Mouse (Mus musculus): ENCODE results near the gene Zfr2.

Gene Zfr2

DNA sequence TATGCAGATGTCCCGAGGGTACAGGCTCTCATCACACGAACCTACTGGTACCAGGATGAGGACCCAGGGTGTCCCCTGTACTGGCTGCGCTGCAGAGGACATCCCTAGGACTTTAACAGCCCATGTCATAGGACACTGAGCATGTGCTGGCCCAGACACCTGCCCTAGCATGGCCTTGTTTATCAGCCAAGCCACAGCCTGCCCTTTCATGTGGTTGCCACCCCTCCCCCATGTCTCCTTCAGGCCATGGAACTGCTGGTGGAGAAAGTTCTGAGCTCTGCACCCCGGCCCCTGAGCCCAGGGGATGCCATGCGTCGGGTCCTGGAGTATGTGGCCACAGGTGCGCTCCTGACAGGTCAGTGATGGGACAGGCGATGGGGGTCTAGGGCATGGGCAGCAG, 16.5 kb downstream of the Zfr2 start:
- no peak for DNase-seq (ENCODE audit: low spot score)

DNA sequence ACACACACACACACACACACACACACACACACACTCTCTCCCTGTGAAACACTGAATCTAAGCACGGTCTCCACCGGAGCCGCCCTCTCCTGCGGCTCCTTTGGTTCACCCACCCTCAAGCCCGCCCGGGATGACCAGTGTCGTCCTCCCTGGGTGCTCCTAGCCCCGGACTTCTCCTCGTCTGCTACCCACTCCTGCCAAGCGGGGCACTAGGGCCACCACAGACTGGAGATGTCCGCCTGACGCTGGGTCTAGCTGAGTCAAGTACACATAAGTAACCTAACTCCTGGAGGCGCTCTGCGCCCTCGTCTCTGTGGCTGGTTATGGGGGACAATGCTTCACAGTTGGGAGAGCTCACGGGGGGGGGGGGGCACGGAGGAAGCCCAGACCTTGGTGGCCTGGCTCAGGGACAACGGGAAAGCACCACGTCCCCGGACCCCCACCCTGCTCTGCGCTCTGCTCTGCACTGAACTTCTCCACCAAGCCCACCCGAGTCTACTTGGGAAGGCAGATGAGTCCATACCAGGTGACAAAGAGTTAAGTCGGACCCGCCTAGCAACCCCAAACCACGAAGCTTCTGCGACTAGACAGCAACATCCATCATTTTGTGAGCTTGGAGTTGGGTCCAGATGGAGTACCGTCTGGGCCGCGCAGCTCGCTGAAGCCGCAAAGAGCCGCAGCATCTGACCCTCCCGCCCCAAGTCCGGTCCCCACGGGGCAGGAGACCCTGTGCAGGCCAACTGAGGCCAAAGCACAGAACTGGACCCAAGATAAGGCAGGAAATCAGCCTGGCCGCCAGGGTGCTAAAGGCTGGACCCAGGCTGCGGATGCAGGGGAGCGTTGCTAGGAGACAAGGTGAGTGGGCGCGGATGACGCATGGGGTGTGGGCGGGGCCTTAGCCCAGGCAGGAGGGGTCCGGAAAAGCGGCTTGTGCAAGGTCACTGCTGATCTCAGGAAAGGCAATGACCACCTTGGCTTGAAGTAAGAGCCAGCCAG, 19.8 kb downstream of the Zfr2 start, which contains the start of gene Matk:
TSS of gene Matk (plus strand) at position 512 of the 996 bp plus-strand sequence.
- no peak for DNase-seq (ENCODE audit: low spot score)

DNA sequence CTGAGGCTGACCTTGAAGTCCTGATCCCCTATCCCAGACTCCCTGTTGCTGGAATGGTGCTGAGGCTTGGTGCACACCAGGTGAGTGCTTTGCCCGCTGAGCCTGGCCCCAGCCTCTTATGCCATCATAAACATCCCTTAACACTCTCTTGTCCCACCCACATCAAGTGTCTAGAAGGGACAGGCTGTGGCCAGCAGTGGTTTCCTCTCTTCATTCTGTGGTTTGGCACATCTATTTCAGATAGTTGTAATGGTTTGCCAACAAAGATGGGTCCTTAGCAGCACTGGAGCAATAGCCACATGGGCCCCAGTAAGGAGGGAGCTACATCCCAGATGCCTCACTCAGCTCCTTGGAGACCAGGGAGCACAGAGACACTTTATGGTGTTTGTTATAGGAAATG, 21.9 kb downstream of the Zfr2 start:
- no peak for DNase-seq (ENCODE audit: low spot score)

DNA sequence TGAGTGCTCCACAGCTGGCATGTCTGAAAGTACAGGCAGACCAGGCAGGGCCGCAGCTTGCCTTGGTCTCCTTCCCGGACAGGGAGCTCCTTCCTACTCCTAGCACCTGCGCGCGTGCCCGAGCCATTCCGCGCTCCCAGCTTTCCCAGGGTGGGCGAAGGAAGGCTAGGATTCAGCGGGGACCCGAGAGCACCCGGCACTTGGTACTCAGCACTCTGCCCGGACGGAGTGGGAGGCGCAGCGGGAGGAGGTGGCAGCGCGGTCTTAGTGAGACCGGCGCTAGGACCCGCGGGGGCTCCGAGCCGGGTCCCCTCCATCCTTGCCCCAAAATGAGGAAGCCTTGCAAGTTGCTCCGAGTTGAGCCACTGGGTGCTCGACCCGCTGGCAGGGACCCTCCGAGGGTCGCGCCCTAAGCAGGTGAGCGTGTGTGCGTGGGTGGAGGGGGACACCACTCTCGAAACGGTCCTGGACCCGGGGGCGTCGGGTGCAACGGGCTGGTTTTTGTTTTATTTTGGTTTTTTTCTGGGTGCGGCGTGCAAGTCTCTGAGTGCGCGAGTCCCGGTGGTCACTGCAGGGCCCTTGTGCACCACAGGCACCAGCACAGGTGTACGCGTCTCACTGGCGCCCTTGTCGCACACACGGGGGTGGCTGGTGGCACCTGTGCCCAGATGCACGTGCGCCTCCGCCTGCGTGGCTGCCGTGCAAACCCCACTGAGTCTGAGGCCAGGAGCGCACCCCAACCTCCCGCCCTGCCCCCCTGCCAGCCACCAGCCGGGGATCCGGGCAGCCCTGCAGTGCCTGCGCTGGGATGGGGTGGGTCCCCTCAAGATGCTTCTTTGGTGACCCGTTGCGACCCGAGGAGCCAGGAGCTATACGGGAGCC, 24.4 kb downstream of the Zfr2 start:
- DNase-seq (ENCODE audit: low spot score), result no peak

DNA sequence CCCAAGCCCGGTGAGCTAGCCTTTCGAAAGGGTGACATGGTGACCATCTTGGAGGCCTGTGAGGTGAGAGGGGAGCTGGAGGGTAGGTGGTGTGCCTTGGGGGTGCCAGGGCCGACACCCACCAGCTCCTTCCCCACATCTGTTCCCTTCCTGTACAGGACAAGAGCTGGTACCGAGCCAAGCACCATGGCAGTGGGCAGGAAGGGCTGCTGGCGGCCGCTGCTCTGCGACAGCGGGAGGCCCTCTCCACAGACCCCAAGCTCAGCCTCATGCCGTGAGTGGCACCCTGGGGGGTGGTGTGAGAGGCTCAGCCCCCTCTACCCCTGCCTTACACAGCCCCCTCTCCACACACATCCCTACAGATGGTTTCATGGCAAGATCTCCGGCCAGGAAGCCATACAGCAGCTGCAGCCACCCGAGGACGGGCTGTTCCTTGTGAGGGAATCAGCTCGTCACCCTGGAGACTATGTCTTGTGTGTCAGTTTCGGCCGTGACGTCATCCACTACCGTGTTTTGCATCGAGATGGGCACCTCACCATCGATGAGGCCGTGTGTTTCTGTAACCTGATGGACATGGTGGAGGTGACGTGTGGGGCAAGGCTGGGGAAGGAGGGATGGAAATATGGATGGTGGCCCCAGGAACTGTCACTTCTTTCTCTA, 26.4 kb downstream of the Zfr2 start:
- DNase-seq (ENCODE audit: low spot score), result no peak

DNA sequence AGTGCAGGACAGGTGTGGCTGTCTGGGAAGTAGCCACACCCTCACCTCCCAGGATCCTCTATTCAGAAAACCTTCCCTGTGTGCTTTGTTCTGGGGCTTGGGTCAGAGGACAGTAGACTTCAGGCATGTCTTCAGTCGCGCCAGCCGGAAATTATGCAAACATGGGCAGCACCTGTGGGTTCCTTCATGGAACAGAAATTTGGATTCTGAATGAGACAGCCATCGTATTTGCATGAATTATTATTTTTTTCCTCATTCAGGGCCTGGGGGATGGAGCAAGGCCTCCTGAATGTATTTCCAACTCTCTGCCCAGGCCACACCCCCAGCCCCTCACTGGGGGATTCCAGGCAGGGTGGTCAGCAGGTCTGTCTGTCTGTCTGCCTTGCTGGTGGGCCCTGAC, 28.1 kb downstream of the Zfr2 start:
- DNase-seq (ENCODE audit: low spot score), result no peak

DNA sequence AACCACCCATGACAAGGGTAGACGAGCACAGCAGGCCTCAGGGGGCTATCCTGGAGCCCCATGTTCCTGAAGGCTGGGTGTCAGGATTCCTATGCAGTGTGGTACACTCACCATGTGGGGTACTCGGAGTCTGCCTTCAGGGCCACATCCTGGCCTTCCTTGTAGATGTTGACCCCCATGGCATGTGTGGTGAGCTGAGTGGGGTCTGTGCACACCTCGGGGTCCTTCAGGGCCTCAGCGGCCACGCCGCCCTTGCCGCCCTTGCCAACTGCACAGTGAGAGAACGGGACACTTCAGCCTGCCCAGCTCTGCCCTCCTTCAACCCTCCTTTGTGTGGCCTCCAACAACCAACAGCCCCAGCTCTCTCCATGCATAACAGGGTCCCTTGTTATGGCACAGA, 32.6 kb downstream of the Zfr2 start:
- no peak for DNase-seq (ENCODE audit: low spot score)

DNA sequence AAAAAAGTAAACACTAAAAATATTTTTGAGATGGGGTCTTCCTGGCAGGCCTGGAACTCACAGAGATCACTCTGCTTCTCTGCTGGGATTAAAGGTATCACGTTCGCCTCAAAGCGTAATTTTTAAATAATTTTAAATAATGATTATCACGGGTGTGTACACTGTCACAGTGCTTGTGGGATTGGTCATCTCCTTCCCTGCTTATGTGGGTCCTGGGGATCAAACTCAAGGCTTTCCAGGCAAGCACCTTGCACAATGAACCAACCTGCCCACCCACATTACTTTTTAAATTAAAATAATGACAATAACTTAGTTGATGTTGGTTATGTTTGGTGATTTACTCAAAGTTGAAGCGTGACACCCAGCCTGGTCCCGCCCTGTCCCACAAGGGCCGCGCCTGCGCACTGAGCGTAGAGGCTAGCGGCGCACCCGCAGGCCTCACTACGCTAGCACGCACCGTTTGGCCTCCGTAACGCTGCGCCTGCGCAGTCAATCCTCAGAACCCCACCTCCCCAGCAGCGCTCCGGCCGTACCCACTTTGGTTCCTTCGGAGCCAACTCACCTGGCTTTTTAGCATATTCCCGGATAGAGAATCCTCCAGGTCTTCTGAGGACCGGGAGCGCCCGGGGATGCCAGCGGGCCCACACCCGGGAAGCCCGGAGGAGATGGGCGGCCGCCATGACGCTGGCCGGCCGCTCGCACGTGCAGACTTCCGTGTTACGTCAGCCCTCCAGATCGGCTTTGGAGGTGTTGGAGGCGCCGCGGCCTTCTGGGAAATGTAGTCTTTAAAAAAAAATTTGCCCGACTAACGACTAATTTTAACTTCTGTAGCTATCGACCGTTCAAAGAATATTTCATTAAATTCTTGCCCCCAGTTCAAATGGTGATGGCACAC, 33.5 kb downstream of the Zfr2 start, which contains the start of the genes Mrpl54 and Apba3:
TSS of gene Mrpl54 (minus strand) at position 724 of the 895 bp plus-strand sequence.
TSS of gene Apba3 (plus strand) at position 750 of the 895 bp plus-strand sequence.
- DNase-seq (ENCODE audit: low spot score), result peak; percentile 89

DNA sequence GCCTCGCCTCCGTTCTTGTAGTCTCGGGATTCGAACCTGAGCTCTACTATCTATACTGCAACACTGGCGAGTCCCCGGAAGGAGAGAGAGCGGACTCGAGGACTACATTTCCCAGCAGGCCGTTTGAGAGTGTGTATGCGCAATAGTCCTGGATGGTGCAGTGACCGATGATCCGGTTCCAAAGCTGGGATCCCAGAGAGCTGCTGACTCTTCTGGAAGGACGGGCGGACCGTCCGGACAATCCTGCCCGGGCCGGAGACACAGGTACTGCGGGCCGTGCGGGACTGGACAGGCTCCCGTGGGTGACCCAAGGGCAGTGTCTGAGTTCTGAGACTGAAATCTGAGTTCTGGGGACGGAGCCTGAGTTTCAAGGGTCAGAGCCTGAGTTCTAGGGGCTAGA, 35.1 kb downstream of the Zfr2 start:
- peak; percentile 75 for DNase-seq (ENCODE audit: low spot score)

DNA sequence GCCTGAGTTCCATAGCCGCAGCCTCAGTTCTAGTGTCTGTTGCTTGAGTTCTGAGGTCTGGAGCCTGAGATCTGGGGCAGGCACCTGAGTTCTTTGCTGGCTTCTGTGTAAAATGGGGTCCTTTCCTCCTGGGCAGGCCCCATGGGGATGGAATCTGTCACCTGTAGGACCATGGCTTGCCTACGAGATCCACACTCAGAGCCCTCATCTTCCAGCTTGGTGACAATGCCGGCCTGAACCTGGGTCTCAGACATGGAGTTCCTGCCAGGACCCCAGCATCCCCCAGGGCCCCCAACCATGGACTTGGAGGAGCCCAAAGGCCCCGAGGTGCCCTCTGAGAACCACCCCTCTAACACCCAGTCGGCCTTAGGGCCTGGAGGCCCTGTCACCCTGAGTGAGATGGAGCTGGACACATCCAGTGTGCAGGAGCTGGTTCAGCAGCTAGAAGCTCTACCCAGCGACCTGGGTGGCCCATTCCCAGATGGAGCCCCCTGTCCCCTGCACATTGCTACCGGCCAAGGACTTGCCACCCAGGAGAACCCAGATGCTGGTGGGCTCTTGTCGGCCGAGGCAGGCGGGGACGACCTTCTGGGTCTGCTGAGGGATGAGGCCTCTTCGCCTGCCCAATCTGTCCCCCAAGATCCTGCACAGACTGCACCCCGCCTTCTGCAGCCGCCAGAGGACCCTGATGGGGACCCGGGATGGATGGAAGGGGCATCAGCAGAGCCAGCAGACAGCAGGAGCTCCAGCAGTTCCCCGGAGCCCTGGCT, 35.9 kb downstream of the Zfr2 start:
- DNase-seq (ENCODE audit: low spot score), result no peak

DNA sequence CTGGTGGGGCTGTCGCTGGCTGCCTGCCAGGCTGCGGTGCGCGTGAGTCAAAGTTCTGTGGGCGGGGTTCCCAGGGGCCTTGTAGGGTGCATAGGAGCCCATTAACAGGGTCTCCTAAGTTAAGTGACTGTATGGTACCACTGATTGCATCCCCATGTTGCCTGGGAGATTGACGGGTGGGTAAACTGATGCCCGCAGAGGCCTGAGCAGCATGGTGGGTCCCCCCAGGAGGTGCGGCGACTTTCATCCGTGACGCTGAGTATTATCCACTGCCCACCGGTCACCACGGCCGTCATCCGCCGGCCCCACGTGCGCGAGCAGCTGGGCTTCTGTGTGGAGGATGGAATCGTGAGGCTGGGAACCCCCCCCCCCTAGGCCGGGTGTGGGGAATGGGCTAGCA, 39.4 kb downstream of the Zfr2 start:
- no peak for DNase-seq (ENCODE audit: low spot score)

DNA sequence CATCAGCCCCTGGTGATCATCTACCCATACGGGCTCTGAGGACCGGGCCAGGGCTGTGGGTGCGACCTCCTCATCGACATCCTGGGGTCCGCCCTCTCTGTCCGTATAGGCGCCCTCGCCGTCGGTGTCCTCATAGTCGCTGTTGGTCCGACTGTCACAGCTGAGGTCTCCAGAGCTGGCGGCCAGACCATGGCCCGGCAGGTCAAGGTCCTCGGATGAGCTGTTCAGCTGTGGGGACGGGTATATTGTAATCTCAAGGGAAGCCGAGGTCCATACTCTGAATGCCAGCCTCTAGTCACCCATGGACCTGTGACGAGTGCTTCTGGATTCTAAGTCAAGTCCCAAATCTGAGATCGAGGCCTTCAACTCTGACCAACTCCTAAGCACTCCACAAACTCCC, 40.9 kb downstream of the Zfr2 start:
- DNase-seq (ENCODE audit: low spot score), result no peak

DNA sequence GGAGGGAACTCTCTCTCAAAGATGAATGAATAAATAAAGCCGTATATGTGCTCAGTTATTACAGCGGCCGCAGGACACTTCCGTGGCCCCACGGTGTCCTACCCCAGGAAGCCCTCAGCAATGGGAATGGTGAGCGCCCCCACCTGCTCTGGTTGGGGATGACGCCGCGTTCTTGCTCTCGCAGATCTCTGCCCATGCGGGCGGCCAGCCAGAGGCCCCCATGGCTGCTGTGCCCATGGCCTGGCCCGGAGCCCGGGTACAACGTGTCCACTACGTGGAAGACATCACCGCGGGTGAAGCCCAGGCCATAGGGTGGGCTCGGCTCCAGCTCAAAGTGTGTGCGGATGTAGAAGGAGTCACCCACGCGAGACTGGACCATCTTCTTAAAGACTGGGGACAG, 44.7 kb downstream of the Zfr2 start:
- DNase-seq (ENCODE audit: low spot score), result no peak

DNA sequence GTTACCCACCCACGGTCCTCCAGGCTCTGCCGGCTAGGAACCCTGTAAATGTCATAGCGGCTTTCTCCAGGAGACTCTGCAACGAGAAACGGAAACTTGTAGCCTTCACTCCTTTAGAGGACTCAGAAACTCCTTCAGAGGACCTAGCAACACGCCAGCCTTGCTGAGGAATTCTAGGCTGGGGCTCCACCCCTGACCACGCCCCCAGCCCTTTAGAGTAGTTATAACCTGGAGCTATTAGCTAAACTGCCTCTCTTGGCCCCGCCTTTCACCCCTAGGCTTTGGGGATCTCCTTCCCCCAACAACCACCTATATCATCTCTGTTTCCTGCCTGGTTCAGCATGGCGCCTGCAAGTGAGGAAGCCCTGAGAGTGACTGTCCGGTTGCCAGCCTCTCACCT, 46.5 kb downstream of the Zfr2 start:
- no peak for DNase-seq (ENCODE audit: low spot score)

DNA sequence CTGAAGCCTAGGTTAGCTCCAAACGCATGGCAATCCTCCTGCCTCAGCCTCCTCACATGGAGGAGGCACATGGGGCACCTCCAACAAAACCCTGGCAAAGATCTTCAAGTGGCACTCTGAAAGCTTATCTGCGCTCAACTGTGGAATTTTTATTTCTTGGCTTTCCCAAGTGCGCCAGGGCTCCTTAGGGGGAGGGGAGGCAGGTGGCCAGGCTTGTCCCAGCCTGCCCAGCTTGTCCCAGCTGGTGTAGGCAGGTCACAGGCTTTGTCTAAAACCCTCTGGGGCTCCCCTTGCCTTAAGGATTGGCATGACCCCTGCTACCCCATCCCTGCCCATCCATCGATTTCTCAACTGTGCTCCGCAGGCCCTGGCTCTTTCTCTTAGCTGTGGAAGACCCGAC, 51.2 kb downstream of the Zfr2 start:
- DNase-seq (ENCODE audit: low spot score), result no peak

DNA sequence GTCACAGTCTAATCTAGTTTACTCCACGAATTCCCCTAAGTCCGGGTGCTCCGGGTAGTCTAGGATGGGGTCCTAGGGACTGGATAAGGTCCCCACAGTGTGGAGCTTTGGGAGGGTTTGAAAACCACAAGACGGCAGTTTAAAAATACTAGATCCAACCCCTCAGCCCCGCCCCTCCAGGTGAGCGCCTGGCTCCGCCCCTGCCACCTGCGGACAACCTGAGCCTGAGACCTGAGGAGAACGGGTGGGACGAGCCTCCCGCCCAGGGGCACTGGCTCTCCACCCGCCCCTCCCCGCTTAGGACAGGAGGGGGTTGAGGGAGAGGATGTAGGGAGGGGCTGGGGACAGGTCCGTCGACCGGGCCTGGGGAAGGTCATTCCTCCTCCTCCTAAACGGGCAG, 51.8 kb downstream of the Zfr2 start:
- no peak for DNase-seq (ENCODE audit: low spot score)

DNA sequence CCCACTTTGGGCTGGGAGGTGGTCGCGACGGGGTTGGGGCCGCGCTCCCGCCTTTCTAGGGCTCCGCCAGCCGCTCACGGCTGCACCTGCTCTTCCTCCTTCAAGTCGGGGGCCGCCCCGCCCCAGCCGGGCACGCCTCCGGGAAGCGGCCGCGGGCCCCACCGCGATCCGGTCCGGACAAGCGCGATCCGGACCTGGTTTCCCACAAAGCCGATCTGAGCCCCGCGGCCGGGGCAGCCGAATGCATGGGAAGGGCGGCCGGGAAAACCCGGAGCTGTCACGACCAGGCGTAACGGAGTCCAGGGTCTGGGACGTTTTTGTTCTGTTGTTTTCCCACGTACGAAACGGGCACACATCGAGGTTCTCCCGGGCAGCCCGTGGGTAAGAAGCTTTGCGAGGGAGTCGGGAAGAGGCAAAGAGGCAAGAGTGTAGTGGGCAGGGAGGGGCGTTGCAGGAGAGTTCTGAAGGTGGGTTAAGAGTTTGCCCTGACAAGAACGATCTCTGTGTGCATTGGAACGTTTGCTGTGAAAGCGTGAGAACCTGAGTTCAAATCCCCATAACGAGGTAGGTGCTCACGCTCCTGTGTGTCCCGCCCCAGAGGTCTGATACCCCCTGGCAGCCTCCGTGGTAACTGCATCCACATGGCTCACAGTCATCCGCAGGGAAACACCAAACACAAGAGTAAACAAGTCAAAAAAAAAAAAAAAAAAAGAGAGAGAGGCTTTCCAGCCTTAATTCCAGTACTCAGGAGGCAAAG, 52.9 kb downstream of the Zfr2 start:
- DNase-seq (ENCODE audit: low spot score), result peak; percentile 93

DNA sequence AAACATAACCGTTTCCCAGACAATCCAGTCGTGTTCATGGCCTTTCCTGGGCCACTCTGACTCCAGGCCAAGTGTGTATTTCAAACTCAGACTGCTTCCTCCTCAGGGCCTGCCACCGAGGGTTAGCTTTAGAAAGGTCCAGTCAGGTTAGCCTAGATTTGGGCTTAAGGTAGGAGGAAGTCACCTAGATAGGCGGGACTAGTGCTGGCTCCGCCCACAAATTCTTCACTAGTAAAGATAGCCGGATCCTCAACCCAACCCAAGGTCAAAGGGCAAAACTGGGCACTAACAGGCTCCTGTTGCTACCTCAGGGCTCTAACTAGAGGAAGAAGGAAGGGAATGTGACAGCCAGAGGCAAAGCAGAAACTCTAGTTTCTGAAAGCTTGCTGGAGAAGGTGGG, 53.6 kb downstream of the Zfr2 start:
- no peak for DNase-seq (ENCODE audit: low spot score)

DNA sequence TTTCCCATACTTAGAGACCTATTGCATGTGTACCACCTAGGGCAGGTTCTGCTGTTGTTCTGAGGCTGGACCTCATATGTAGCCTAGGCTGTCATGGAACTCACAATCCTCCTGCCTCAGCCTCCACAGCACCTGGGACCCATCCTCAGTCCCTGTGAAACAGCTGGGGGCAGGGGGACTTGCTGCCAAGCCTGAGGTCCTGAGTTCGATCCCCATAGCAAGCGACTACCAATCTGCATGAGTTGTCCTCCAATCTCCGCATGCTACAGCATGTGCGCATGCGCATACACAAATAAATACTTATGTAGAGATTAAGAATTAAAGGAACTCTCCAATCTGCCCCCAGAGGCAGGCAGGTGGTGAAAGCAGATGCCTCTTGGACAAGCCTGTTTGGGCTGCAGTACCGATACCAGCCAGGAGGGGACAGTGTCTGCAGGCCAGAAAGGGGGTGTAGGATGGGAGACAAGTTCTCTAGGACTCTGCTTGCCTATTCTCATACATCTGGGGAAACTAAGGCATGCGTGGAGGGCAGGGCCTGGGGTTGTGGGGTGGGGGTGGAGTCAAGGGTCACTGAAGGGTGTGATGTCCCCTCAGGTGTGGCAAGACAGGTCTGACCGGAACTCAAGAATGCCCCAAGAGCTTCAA, 54.7 kb downstream of the Zfr2 start:
- peak; percentile 66 for DNase-seq (ENCODE audit: low spot score)

Measured in ovary, postnatal 14 days (tissue).